Comparison of ENCODE assay signal across 12 mouse cellular contexts in genomic region chr6:28853164-28853563, GRCm38 (mm10). TPM values are rescaled to one million over a fixed set of nuclear protein-coding genes. Genes with fewer than 3 reads are reported as not detected.
DNase-seq lines count a peak whose midpoint lies in the region; ATAC-seq and TF ChIP-seq lines count a peak whose summit lies in the region.
"Had no signal": no experiment of that assay in that cellular context is flagged by ENCODE, and none has a peak within 500 bp of the region (broad histone marks: within the 10 kb centered on the region; RNA-seq: fewer than 3 reads in every experiment).

No protein-coding gene starts in this region.

- H3K27ac ChIP-seq in cerebellum, adult 2 months (ENCODE audit: insufficient read depth, low read length) = no peak overlapping the region
- H3K27ac ChIP-seq in limb, embryonic 13.5 days = peak overlapping the region; percentile 44; the same call in 1 of the 2 replicates
- H3K27ac ChIP-seq in kidney, embryonic 14.5 days (ENCODE audit: low read depth, low read length) = no peak overlapping the region
- H3K27ac ChIP-seq: embryonic facial prominence, embryonic 12.5 days; kidney, postnatal 0 days; liver, embryonic 13.5 days had no signal

- ATAC-seq in limb, embryonic 13.5 days (ENCODE audit: low FRiP score, low read depth) = no peak
- no peak for ATAC-seq in kidney, embryonic 14.5 days (ENCODE audit: low FRiP score, low TSS enrichment)

- no peak for TF ChIP-seq POLR2A in cerebellum, adult 2 months (IDR thresholded peaks at IDR 0.05; ENCODE audit: borderline replicate concordance, insufficient read depth, low read length)

- H3K9ac ChIP-seq in limb, embryonic 13.5 days = peak overlapping the region; percentile 39; the same call in 1 of the 2 replicates
- H3K9ac ChIP-seq in kidney, embryonic 14.5 days (ENCODE audit: low read depth, low read length) = no peak overlapping the region
- H3K9ac ChIP-seq: embryonic facial prominence, embryonic 12.5 days; liver, embryonic 13.5 days had no signal

- H3K27me3 ChIP-seq in cerebellum, adult 2 months (ENCODE audit: control insufficient read depth, insufficient read depth, low read length) = no peaks in the 10 kb centered on the region
- no peaks in the 10 kb centered on the region for H3K27me3 ChIP-seq in limb, embryonic 13.5 days
- no peaks in the 10 kb centered on the region for H3K27me3 ChIP-seq in kidney, embryonic 14.5 days (ENCODE audit: control insufficient read depth, insufficient read depth, low read length)
- H3K27me3 ChIP-seq: embryonic facial prominence, embryonic 12.5 days; liver, embryonic 13.5 days had no signal

- no peak for TF ChIP-seq CTCF in cerebellum, adult 2 months (IDR thresholded peaks at IDR 0.05; ENCODE audit: borderline replicate concordance, insufficient read depth, low read depth, low read length)

- H3K4me1 ChIP-seq in cerebellum, adult 2 months (ENCODE audit: control insufficient read depth, insufficient read depth, low read length) = peaks cover 19% of the 10 kb centered on the region
- H3K4me1 ChIP-seq in limb, embryonic 13.5 days = peaks cover 62% of the 10 kb centered on the region
- H3K4me1 ChIP-seq in kidney, embryonic 14.5 days (ENCODE audit: control insufficient read depth, insufficient read depth, low read length) = peaks cover 30% of the 10 kb centered on the region

- no peak overlapping the region for H3K4me3 ChIP-seq in cerebellum, adult 2 months (replicated peaks; ENCODE audit: insufficient read depth, low read depth, low read length)
- H3K4me3 ChIP-seq in limb, embryonic 13.5 days = no peak overlapping the region
- H3K4me3 ChIP-seq in kidney, embryonic 14.5 days (ENCODE audit: low read length) = no peak overlapping the region
- H3K4me3 ChIP-seq: embryonic facial prominence, embryonic 12.5 days; liver, embryonic 13.5 days had no signal

- H3K9me3 ChIP-seq in limb, embryonic 13.5 days = no peaks in the 10 kb centered on the region
- H3K9me3 ChIP-seq in kidney, embryonic 14.5 days (ENCODE audit: control insufficient read depth, low read length) = no peaks in the 10 kb centered on the region
- H3K9me3 ChIP-seq: embryonic facial prominence, embryonic 12.5 days; G1E; liver, embryonic 13.5 days had no signal

- peak overlapping the region; percentile 17; the same call in 1 of the 2 replicates for H3K4me2 ChIP-seq in limb, embryonic 13.5 days (replicated peaks)
- H3K4me2 ChIP-seq in kidney, embryonic 14.5 days (replicated peaks; ENCODE audit: low read depth, low read length) = no peak overlapping the region
- H3K4me2 ChIP-seq: embryonic facial prominence, embryonic 12.5 days; liver, embryonic 13.5 days had no signal

- H3K36me3 ChIP-seq in limb, embryonic 13.5 days = no peaks in the 10 kb centered on the region
- H3K36me3 ChIP-seq in kidney, embryonic 14.5 days (ENCODE audit: control insufficient read depth, insufficient read depth, low read length) = no peaks in the 10 kb centered on the region
- H3K36me3 ChIP-seq: embryonic facial prominence, embryonic 12.5 days; liver, embryonic 13.5 days had no signal

- peak; percentile 45 to 51 for DNase-seq in cerebellum, adult 2 months
- no peak for DNase-seq in cerebellum, adult 9-10 months
- peak; percentile 44 for DNase-seq in right cerebral cortex, postnatal 4 days
- DNase-seq in right cerebral cortex, adult 2 months (ENCODE audit: low spot score in 2 of 2) = no peak
- no peak for DNase-seq in lung, postnatal 36 days
- DNase-seq in kidney, adult 11 months = no peak
- DNase-seq: liver, embryonic 13.5 days had no signal

- WGBS in cerebellum, adult 2 months = 58% methylated on average over 3 of the region's 3 CpGs
- 13% methylated on average over 3 of the region's 3 CpGs for WGBS in limb, embryonic 13.5 days
- WGBS in kidney, embryonic 14.5 days = 49% methylated on average over 3 of the region's 3 CpGs

RNA-seq across cellular contexts. Expression of gene Lrrc4, which starts 21.6 kb away (rescaled TPM):
- polyA plus RNA-seq in cerebellum, adult 2 months (2012; rRNA removed) = 51.6 and 58.0 TPM in 2 replicates
- polyA plus RNA-seq in limb, embryonic 13.5 days (2015; fragmentation: Nextera tagmentation; extraction: Ambion mirVana) = 0.36 and 0.42 TPM in 2 replicates
- polyA plus RNA-seq in kidney, embryonic 14.5 days (2014; fragmentation: Nextera tagmentation; extraction: Ambion mirVana) = 1.6 and 2.8 TPM in 2 replicates
- polyA plus RNA-seq: G1E had no signal

Comparison
In these comparisons a context has a peak if more than half of its experiments do, and no peak if none do; other contexts are left out.
1. DNase-seq: peak in cerebellum, adult 2 months (2 of 2) and right cerebral cortex, postnatal 4 days (single experiment); none in cerebellum, adult 9-10 months (single experiment), right cerebral cortex, adult 2 months (0 of 2), lung, postnatal 36 days (single experiment) and kidney, adult 11 months (single experiment).
2. RNA of gene Lrrc4, which starts 21.6 kb away (polyA plus RNA-seq): 51.6 to 58.0 TPM in cerebellum, adult 2 months; 1.6 to 2.8 TPM in kidney, embryonic 14.5 days and 0.36 to 0.42 TPM in limb, embryonic 13.5 days; every median in the first group is over 10 times any median in the second.